Mouse (Mus musculus) cortical plate, adult 2 months (tissue): Measurements from ENCODE around the gene Slc6a16. TPM values are rescaled to one million over a fixed set of nuclear protein-coding genes. Genes with fewer than 3 reads are reported as not detected.

Experiments
- H3K27ac ChIP-seq: fragments of 200-500 bp; 2 replicates; pipeline ENCODE4 v1.5.1; 2012; ENCODE audit warnings: low read length, control low read depth, inconsistent platforms; ENCODE audit not compliant: insufficient read depth
- H3K4me1 ChIP-seq: fragments of 200-500 bp; 2 replicates; pipeline ENCODE4 v1.6.1; 2011; ENCODE audit warnings: low read length; ENCODE audit not compliant: control insufficient read depth, insufficient read depth
- H3K4me3 ChIP-seq: fragments of 200-500 bp; 2 replicates; pipeline ENCODE4 v1.5.1; 2011; ENCODE audit warnings: mild to moderate bottlenecking, low read length, control low read depth; ENCODE audit not compliant: insufficient read depth
- CTCF ChIP-seq: fragments of 200-500 bp; IDR thresholded peaks from 2 replicates; pipeline ENCODE4 v1.5.1; 2011; ENCODE audit warnings: mild to moderate bottlenecking, control low read depth, low read length; ENCODE audit not compliant: insufficient read depth; ENCODE audit errors: extremely low read depth
- POLR2A ChIP-seq: fragments of 200-500 bp; IDR thresholded peaks from 2 replicates; pipeline ENCODE4 v1.6.1; 2011; ENCODE audit warnings: mild to moderate bottlenecking, low read length, control low read depth; ENCODE audit not compliant: insufficient read depth; ENCODE audit errors: extremely low read depth
- polyA plus RNA-seq: library from polyadenylated mRNA; depleted of rRNA; stranded (reverse); fragments of >200 nt; gene quantifications from 2 replicates; pipeline ENCODE4 v1.2.3, GENCODE M21; 2012

Slc6a16 gene
- polyA plus RNA-seq, 1 experiment, result 2.1 TPM

GRCm38 (mm10) chr7:45196994-45197393 lies 43.9 kb upstream of the Slc6a16 start:
- Histone ChIP-seq H3K4me1 (0 out of 2 replicates have a peak, but pooled peaks cover 2% of the 10 kb centered on the region), H3K27ac (peak overlapping the region; percentile 16; the same call in 1 of the 2 replicates)
- no peak for TF ChIP-seq CTCF
- no peak for TF ChIP-seq POLR2A

GRCm38 (mm10) chr7:45198435-45198834 lies 42.5 kb upstream of the Slc6a16 start:
- TF ChIP-seq POLR2A (no peak), CTCF (peak; percentile 92)
- peak overlapping the region; percentile 9; the same call in 1 of the 2 replicates for H3K27ac ChIP-seq
- 0 out of 2 replicates have a peak, but pooled peaks cover 2% of the 10 kb centered on the region for H3K4me1 ChIP-seq
- no peak overlapping the region for H3K4me3 ChIP-seq

More at GRCm38 (mm10) chr7:45196994-45197393, 43.9 kb upstream of the Slc6a16 start:
- H3K4me3 ChIP-seq, result no peak overlapping the region

- Histone ChIP-seq H3K4me1 (0 out of 2 replicates have a peak, but pooled peaks cover 2% of the 10 kb centered on the region), H3K27ac (peak overlapping the region; percentile 9; the same call in 1 of the 2 replicates), H3K4me3 (no peak overlapping the region)
- TF ChIP-seq POLR2A (no peak), CTCF (no peak)
Measured at GRCm38 (mm10) chr7:45198961-45199360, 41.9 kb upstream of the Slc6a16 start.

DNA sequence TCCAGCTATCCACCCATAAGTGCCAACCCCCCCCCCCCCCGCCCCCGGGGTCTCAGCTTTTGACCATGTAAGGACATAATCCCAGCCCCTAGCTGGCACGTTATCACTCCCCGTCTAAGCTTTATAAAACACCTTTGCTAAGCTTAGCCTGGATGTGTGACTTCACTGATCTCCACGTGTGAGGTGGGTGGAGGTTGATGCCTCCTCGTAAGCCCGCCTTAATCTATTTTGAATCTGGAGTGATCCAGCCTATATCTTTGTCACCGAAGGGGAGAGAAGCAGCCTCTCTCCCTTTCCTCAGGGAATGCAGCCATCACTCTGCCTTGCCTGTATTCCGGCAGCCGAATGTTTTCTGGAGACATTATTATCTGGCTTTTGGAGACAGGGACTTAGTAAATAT lies 38.2 kb upstream of the Slc6a16 start:
- peaks cover 2% of the 10 kb centered on the region; the same call in 1 of the 2 replicates for H3K4me1 ChIP-seq
- no peak overlapping the region for H3K4me3 ChIP-seq
- 0 out of 2 replicates have a peak overlapping the region, but pooled peaks have one; percentile 63 for H3K27ac ChIP-seq
- TF ChIP-seq CTCF, result no peak
- peak; percentile 63; the same call in 1 of the 2 replicates for TF ChIP-seq POLR2A

DNA sequence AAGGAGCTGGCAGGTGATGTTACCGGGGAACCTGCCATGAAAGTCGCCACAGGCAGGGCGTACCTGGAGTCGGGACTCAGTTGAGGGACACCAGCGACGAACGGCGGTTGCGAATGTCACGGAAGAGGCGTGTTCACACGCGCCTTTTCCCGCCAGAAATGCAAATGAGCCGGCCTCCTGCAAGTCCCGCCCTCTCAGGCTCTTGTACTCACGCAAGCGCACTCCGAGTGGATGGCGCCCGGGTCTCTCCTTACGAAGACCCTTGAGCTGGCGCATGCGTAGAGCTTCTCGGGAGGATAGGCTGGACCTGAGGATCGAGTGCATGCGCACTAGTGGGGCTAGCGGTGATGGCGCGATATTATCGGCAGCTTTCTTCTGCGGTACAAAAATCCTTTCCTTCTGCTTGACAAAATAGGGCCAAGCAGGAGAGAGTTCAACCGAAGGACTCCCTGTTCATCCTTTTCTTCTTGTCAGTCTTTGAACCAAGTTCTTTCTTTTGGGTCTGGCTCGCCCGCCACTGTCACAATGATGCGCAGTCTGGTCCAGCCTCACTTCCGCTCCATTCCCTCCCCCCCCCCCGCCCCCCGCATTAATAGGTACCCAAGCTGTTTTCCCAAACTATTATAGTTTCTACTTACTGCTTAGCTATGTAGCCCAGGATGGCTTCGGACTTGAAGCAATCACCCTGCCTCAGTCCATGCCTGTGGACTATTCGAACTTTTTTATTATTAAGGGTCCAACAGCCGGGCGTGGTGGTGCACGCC lies 36.3 kb upstream of the Slc6a16 start, which contains the start of gene Ccdc155:
Gene Ccdc155, minus strand, starts transcription at position 513 of the 764 bp plus-strand sequence.
- H3K4me1 ChIP-seq, result peaks cover 2% of the 10 kb centered on the region; the same call in 1 of the 2 replicates
- no peak within 1 kb of the TSS for H3K27ac ChIP-seq
- TF ChIP-seq POLR2A, result peak; percentile 92
- TF ChIP-seq CTCF, result no peak
- peak within 1 kb of the TSS; percentile 36 for H3K4me3 ChIP-seq

GRCm38 (mm10) chr7:45208260-45208659 lies 32.6 kb upstream of the Slc6a16 start:
- no peak overlapping the region for H3K4me3 ChIP-seq
- peaks cover 2% of the 10 kb centered on the region; the same call in 1 of the 2 replicates for H3K4me1 ChIP-seq
- no peak overlapping the region for H3K27ac ChIP-seq
- TF ChIP-seq CTCF (no peak), POLR2A (no peak)

GRCm38 (mm10) chr7:45211070-45211469 lies 29.8 kb upstream of the Slc6a16 start:
- Histone ChIP-seq H3K4me3 (peak overlapping the region; percentile 42), H3K4me1 (no peaks in the 10 kb centered on the region), H3K27ac (no peak overlapping the region)
- TF ChIP-seq CTCF (no peak), POLR2A (no peak)

- H3K4me3 ChIP-seq, result peak within 1 kb of the TSS; percentile 42
- no peak for TF ChIP-seq CTCF
- no peak for TF ChIP-seq POLR2A
- no peaks in the 10 kb centered on the region for H3K4me1 ChIP-seq
- no peak within 1 kb of the TSS for H3K27ac ChIP-seq
Measured at GRCm38 (mm10) chr7:45211851-45212251, 29.0 kb upstream of the Slc6a16 start, which contains the start of gene Dkkl1. Gene Dkkl1 (minus strand): TSS chr7:45212147.

- no peaks in the 10 kb centered on the region for H3K4me1 ChIP-seq
- no peak overlapping the region for H3K4me3 ChIP-seq
- TF ChIP-seq POLR2A (no peak), CTCF (no peak)
- no peak overlapping the region for H3K27ac ChIP-seq
Measured at GRCm38 (mm10) chr7:45212356-45212755, 28.5 kb upstream of the Slc6a16 start.

DNA sequence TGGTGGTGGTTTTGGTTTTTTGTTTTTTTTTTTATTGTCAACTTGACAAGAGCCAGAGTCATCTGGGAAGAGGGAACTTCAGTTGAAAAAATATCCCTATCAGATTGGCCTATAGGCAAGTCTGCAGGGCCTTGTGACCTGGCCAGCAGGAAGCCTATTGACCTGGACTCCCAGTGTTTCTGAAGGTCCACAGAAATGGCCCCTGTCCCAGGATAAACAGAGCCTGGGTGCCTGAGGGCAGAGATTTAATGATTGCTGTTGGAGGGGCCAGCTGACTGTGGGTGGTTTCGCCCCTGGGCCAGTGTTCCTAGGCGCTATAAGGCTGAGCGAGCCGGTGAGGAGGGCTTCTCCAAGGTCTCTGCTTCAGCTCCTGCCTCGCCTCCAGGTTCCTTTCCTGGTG lies 27.2 kb upstream of the Slc6a16 start:
- Histone ChIP-seq H3K4me1 (no peaks in the 10 kb centered on the region), H3K27ac (no peak overlapping the region), H3K4me3 (no peak overlapping the region)
- no peak for TF ChIP-seq POLR2A
